Mouse (Mus musculus) mouse embryonic stem cell (cell line): ENCODE results near the gene Dusp23.

Experiments
- in situ Hi-C, 2 experiments: fragments of 300-500 bp; cut with MboI; formaldehyde crosslinking; loops; 1 replicate in 1 of 2; 3 replicates in 1 of 2; pipeline ENCODE4 v1.14.3; 2019 to 2020; ENCODE audit warnings: low sequenced_read_pairs in 2 of 2, low pct_unique_long_range_greater_than_20kb in 1 of 2, mixed read lengths in 1 of 2; ENCODE audit not compliant: unreplicated experiment in 1 of 2

Dusp23 gene

DNA sequence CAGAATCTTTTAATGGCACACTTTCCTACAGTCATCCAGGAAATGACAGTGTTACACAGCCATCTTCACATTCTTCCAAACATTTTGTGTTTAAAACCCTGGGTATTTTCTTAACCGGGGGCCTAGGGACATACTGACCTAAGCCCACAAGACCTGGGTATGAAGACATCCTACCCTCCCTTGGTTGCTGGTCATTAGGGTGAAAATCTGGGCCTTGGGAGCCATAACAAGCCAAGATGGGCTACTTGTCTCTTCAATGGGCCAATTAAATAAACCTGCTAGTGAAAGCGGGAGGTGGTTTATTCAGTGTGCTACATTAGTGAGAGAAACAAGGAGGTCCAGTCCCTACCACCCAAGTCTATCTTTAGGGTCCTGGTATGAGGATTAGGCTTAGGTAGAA, 1.4 kb upstream of the Dusp23 start:
- in situ Hi-C loops: loop anchor here (10.0 to 25.0 kb wide), 2 partner anchors 109 to 222 kb away; partner anchors contain the start of gene Cfap45 (in 1 of the 2)

DNA sequence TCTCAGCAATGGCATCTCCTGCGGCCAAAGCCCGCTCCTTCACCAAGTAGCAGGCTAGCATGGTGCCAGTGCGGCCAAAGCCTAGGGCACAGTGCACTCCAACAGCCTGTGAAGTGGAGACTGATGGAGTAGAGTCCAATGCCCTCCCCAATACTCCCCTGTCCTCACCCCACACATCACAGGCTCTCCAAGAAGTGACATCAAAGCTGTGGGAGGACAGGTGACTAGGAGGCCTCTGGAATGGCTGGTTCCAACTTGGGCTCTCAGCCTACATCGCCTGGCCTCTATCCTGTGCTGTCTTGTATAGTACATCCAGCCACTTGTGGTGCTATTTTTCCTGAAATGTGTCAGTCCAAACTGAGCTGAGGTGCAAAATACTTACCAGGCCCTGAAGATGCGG, 1.0 kb downstream of the Dusp23 start:
- in situ Hi-C loops: loop anchor here (10.0 to 25.0 kb wide), 2 partner anchors 107 to 219 kb away; partner anchors contain the start of gene Cfap45 (in 1 of the 2)

DNA sequence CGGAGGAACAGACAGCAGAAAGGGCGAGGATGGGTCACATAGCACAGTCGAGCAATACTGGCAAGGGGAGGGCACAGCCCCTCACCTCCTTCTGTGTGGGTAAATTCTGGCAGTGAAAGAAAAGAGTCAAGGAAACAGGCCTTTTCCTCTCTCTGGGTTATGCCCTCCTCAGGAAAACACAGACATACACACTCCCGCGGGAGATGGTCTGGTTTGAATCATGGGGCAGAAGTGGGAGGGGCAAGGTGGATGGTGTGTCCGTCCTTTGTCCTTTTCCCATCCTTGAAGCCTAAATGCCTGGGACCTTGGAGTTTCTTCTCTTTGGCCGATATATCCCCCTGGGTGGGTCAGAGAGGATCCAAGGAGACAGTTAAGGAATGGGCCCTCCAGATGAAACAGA, 2.9 kb downstream of the Dusp23 start:
- in situ Hi-C loops: loop anchor here (10.0 to 25.0 kb wide), 3 partner anchors 105 to 225 kb away; partner anchors contain the start of gene Cfap45 (in 1 of the 2)

DNA sequence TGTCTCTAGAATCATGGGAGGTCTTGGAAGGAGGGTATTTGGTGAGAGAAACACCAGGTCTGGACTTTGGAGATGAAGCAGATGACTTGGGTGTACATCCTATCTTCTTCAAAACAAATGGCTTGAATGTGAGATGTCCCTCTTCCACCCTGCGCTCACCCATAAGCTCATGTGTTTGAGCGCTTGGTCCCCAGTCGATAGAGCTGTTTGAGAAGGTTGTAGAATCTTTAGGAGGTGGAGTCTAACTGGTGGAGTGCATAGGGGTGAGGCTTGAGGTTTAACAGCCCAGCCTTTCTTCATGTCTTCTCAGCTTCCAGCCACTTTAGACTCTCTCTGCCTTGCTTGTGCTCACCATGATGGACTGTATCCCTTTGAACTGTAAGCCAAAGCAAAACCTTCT, 6.5 kb downstream of the Dusp23 start:
- in situ Hi-C loops: loop anchor here (10.0 to 25.0 kb wide), 2 partner anchors 214 to 222 kb away; no protein-coding TSS in a partner anchor

GRCm38 (mm10) chr1:172624081-172624480, 8.7 kb downstream of the Dusp23 start:
- in situ Hi-C loops: loop anchor here in 1 of 2 experiments (10.0 kb wide), 1 partner anchor 219 kb away; no protein-coding TSS in a partner anchor

DNA sequence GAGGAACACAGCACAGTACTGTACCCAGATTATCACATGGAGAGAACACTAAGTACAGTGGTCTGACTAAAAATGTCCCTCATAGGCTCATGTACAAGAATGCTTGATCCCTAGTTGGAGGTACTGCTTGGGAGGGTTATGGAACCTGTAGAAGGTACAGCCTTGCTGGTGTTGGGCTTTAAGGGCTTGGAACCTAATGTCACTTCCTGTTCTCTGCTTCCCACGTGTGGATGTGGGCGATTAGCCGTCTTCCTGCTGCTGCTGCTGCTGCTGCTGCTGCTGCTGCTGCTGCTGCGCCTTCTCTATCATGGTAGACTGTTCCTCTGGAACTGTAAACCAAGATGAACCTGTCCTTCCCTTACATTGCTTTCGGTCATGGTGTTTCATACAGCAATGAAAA, 9.2 kb downstream of the Dusp23 start:
- in situ Hi-C loops: loop anchor here in 1 of 2 experiments (10.0 kb wide), 1 partner anchor 219 kb away; no protein-coding TSS in a partner anchor

DNA sequence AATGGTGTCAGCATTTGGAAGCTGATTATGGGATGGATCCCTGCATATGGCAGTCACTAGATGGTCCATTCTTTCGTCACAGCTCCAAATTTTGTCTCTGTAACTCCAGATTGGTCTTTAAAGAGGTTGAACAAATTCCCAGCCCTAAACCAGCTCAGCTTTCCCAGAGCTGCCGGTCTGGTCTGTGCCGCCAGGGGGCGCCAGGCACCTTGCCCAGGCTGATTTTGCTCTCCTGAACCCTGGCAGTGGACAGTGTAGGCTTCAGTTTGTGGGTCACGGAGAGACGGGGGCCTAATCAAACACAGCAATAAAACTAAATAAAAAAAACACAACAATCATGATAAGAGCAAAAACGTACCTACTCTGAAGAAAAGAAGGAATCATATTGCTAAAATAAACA, 13.5 kb downstream of the Dusp23 start:
- in situ Hi-C loops: no loop called here

DNA sequence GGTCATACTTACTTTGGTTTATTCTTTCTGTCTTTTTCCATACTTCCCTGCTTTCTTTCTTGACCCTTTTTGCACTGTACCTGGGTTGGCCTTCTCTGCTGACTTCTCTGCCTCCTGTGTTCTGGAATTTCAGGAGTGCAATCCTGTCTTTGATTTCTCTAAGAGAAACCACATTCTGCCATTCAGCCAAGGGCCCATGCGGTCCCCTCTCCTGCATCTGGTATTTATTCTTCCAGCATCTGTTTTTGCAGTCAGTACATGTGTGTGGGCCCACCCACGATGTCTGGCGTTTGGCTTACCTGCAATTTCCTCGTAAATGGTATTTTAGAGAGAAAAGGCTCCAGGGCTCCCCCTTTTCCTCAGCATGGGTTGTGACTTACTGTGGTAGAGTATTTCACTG, 14.6 kb downstream of the Dusp23 start:
- in situ Hi-C loops: no loop called here

DNA sequence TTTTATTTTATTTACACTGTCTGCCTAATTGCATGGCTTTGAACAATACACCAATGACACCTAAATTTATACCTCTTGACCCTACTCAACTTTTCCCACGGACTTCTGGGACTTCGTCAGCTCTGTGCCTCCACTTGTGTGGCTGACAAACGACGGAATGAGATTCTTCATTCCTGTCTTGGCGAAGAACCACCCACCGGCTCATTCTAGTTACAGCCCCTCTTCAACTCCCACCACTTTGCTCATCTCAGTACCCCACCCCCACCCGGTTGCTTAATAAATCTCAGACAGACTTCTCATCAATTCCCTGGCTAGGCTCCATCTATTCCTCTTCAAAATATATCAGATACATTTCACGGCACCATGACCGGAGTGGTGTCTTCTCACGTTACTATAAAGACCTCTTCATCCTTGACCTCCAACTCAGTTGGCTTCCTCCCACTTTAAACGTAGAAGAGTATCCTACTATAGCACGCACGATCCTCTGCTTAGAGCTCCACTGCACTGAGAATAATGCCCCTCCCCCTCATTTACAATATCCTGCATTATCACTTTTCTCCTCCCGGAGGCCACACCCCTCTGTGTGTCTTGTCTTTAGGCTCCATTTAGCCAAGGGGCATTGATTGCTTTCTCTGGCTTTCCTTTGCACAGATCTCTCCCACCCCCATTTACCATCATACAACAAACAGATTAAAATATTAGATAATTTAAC, 15.2 kb downstream of the Dusp23 start:
- in situ Hi-C loops: no loop called here

- in situ Hi-C loops: no loop called here
Observed at GRCm38 (mm10) chr1:172616537-172617300, 16.0 kb downstream of the Dusp23 start.

- in situ Hi-C loops: no loop called here
Observed at GRCm38 (mm10) chr1:172615412-172615811, 17.4 kb downstream of the Dusp23 start.

DNA sequence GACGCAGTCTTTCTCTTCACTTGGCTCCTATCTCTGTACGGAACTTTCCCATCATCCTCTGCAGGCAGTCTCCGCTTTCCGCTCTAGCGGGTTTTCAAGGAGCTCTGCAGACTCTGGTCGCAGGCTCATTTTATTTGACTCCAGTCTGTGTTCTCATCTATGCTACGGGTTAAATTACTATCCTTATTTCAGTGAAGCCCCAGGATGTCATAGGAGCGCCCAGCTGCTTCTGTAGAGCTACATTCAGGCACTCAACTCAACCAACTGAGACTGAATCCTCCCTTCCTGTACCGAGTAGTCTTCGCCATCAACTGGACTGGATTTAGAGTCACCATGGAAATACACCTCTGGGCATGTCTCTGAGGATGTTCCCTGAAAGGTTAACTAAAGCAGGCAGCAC, 18.1 kb downstream of the Dusp23 start:
- in situ Hi-C loops: no loop called here

GRCm38 (mm10) chr1:172612745-172613144, 20.0 kb downstream of the Dusp23 start:
- in situ Hi-C loops: no loop called here

- in situ Hi-C loops: no loop called here
Observed at GRCm38 (mm10) chr1:172611304-172611703, 21.5 kb downstream of the Dusp23 start.

GRCm38 (mm10) chr1:172602326-172602725, 30.4 kb downstream of the Dusp23 start, which contains the start of gene Fcrl6:
Fcrl6 (minus strand) TSS chr1:172602551.
- in situ Hi-C loops: no loop called here

DNA sequence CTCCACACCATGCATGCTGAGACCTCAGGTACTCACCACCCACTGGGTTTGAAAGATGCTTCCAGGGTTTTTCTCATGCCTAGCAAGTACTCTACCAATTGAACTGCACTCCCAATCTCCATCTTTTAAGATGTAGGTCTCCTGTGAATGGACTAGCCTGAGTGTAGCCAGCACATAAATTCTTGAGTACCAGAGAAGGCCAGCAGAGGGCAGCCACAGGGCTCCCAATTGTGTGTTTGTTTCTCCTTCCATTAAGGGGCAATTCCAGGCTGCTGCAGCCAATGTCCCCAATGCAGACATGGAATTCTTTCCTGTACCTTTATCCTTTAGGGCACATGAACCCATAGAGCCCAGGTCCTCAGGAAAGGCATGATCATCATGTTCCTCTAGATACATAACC, 38.3 kb downstream of the Dusp23 start:
- in situ Hi-C loops: no loop called here

GRCm38 (mm10) chr1:172593956-172594355, 38.8 kb downstream of the Dusp23 start:
- in situ Hi-C loops: no loop called here

DNA sequence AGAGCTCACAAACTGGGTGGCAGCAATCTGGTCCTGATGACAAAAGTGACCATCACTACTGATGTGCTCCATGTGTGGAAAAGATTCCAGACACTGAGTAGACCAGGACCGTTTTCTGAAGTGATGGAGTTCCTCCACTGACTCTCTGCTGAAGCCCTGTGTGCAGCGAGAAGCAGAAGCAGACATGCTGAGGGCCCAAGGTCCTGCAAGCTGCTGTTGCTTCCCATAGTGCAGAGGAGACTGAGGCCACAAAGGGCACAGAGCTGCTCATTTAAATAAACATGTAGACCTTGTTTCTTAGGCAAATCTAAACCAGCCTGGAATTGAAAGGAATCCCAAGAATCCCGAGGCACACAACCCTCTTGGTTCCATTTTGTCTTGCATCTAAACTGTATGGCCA, 39.4 kb downstream of the Dusp23 start:
- in situ Hi-C loops: no loop called here

GRCm38 (mm10) chr1:172590385-172590784, 42.4 kb downstream of the Dusp23 start, which contains the start of gene Slamf8:
Slamf8 (minus strand) TSS chr1:172590568.
- in situ Hi-C loops: no loop called here
